Mouse (Mus musculus): Measurements from ENCODE around the gene Ccdc117. TPM values are rescaled to one million over a fixed set of nuclear protein-coding genes. Genes with fewer than 3 reads are reported as not detected.
"Not testable (repeated sequence)": the region's sequence is repeated elsewhere in the genome, so short reads cannot be mapped to it uniquely, and the experiment has no call there.

Gene Ccdc117
- total RNA-seq (2021): 10 to 100 TPM; 18.0 to 19.1 TPM

DNA sequence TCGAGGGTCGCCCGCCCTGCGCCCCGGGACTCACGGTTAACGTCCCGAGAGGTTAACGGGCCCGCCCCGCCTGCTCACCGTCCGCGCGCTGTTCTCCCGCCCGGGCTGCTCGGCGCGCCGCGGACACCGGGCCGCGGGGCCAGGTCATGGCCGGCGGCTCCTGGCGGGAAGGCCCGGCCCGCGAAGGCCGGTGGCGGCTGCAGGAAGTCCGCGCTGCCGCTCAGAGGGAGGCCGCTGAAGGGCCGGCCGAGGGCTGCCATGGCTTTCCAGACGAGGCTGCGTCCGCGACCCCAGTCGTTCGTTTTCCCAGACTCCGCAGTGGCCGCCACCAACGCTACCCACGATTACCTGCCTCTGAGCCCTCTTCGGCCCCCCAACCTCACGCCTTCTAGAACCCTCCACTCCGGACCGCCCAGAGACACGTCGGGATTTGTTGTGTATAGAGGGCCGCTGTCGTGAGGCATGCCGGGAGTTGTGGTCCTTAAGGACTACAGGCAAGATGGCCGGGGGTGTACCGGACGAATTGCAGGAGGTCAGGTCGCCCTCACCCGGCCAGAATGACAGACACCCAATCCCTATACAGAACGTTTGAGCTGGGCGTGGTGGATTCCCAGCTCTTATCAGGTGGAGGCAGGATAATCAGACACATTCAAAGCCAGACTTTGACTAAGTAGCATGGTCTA, at the start of gene Ccdc117:
TSS of gene Ccdc117 (minus strand) at position 389 of the 683 bp plus-strand sequence.
- peak; percentile 88 for DNase-seq

DNA sequence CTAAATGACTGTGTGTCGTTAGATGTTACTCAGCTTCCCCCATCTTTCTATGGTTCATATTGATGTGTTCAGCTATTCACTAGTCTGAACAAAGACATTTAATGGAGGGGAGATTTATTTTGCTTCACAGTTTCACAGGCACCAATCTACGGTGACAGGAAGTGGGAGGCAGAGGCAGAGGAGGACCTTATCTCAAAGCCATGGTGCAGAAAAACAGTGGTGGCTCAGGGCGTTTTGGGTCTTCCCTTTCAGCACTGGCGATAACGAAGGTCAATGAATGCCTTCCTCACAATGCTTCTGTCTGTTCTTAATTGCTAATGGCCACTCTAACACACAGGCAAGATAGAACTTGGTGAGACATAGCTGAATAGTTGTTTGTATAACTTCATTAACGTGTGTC, 33.1 kb upstream of the Ccdc117 start:
- no peak for DNase-seq

DNA sequence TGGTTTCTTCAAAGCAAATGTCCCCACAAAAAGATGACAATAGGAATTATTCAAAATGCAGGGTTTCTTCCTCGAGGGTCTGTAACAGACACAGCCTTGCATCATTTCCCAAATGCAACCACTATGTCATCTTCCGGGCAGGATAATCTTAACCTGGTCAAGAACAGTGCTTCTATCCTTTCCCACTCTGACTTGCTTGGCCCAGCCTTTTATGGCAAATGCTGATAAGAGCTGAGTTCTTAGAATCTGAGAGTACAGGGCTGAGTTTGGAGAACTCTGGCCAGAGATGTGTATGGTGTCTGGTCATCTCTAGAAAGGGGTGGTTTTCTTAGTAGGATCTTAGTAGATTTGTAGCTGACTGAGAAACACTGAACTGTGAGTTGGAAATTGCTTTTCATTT, 31.8 kb upstream of the Ccdc117 start:
- DNase-seq: no peak

DNA sequence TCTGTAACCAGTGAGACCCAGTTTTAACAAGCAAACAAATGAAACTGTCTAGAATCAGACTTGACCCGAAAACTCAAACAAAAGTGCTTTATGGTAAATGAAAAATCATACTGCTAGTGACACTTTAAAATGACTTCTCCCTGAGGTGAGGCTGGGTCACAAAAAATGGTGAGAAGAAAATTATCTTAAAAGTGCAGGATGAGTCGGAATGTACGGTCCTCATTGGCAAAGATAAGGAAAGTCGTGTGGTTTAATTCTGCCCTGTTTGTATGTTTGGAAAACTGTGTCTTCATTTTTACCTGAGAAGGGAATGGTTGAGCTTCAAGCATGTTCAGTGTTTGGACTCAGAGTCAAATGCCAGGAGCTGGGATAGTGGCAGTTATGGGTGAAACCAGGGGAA, 29.9 kb upstream of the Ccdc117 start:
- DNase-seq: no peak

DNA sequence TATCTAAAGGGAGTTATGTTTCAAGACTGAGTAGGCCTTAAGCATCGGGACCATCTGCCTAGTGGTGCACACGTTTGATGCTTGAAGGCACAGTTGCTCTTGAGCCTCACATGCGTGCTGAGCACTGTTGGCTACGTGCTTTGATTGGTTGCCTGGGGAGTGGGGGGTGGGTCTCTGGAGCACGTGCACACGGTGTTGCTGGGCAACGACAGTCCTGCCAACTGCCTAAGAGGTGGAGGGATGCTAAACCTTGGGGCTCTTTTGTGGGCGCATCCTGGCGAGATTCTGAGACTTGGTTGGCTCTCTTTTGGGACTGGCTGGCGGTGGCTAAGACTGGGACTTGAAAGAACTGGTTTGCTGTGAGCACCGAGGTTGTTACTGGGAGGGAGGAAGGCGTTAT, 27.5 kb upstream of the Ccdc117 start, which contains the start of gene Ankrd36:
TSS of gene Ankrd36 (plus strand) at position 211 of the 400 bp plus-strand sequence.
- no peak for DNase-seq

DNA sequence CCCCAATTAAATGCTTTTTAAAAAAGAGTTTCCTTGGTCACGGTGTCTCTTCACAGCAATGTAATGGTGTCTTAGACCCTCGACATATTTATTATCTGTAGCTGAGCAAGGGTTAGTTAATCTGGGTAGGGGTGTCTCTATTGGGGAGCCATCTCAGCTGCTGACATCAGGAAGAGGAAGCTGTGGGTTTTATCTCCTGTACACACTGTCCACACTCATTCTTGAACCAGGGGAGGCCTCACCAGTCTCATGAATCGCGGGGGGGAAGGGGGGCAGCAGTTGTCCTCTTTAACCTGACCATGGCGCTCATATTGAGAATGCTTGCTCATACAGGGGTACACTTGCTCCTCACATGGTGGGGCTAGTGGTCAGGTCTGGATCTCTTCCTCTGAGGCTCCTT, 26.1 kb upstream of the Ccdc117 start:
- DNase-seq: no peak

DNA sequence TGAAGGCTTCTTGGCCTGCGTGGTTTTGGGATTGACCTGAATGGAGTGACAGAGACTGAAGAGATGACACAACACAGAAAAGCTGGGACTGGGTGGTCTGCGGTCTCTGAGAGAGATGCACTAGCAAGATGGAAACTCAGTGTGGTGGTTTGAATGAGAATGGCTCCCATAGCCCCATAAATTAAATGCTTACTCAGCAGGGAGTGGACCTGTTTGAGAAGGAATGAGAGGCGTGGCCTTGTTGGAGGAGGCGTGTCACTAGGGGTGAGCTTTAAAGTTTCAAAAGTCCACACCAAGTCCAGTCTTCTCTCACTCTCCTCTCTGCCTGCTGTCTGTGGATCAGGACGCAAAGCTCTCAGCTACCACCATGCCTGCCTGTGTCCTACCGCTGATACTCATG, 25.7 kb upstream of the Ccdc117 start:
- DNase-seq: no peak

DNA sequence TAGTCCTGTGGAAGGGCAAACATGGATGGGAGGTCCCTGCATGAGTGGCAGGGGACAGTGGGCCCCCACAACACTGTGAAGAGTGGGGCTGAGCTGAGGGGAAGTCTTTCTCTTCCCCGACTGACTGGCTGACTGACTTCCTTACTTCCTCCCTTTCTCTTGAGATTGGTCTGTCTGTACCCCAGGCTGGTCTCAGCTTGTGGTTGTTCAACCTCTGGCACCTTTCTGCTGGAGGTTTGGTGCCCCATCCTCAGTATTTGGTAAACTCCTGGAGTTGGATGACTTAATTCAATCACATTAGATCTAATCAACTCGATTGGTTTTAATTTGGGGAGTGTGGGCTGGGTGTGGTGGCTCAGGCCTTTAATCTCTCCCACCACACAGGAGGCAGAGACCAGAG, 24.5 kb upstream of the Ccdc117 start:
- no peak for DNase-seq

DNA sequence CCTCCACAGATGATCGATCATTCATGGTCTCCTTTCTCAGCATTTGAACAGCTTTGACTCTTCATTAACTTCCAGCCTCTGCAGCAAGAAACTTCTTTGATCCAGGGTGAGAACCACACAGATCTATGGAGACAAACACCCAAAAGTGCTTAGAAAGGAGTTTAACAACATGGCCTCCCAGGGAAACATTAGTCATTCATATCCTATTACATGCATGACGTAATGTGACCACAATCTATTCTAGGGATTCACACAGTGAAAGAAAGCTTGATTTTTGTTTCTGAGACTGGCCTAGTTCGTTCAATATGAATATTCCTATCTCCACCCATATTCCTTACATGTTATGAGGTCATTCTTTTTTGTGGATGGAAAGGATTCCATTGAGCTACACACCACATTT, 23.6 kb upstream of the Ccdc117 start:
- no peak for DNase-seq

DNA sequence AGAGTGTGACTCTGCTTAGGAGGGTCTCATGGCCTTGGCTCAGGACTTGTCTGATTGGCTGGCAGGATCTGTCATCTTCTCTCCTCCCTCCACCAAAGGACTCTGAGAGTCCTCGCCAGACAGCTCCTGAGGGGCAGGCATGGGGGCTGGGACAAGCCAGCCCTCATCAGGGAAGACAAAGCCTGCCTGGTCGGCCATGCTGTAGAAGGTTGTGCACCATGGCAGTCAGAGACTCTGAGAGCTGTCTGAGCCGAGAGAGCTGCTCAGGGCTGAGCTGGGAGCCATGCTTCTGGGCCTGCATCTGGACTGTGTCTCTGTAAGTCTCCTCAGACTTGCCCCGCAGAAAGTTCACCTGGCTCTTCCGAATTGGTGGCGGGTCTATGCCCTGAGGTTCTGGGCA, 21.9 kb upstream of the Ccdc117 start:
- no peak for DNase-seq

DNA sequence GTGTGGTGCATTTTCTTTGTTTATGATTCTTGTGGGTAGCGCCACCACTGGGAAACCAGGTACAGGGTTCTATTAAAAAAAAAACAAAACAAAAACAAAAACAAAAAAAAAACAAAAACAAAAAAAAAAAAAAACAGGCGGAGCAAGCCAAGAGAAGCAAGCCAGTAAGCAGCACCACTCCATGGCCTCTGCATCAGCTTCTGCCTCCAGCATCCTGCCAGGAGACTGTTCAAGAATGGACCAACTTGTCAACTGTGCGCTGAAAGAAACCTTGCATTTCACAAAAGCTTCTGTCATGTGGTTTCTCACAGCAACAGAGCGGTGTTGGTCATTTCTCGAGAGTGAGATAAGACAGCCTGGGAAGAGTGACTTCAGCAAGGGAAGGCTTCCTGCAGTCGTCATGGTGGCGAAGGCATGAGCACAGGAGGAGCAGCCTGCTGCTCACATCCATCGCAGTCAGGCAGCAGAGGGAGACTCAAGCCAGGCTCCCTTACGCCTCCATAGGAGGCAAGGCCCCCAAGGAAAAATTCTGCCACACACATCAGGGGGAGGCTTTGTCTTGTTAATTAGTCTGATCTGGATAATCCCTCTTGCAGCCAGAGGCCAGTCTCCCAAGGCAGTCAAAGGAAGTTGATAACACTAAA, 20.8 kb upstream of the Ccdc117 start:
- DNase-seq: no peak

DNA sequence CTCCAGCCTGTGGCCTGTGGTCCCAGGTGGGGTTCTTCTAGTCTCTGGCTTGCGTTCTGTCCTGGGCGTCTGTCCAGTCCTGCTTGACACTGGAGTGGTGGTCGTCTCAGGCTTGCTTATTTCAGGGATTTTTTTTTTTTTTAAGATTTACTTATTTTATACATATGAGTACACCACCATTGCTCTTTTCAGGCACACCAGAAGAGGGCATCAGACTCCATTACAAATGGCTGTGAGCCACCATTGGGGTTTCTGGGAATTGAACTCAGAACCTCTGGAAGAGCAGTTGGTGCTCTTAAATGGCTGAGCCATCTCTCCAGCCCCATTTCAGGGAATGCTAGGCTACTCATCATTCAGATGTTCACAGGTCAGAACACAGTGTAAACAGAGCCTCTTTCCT, 18.3 kb upstream of the Ccdc117 start:
- no peak for DNase-seq

DNA sequence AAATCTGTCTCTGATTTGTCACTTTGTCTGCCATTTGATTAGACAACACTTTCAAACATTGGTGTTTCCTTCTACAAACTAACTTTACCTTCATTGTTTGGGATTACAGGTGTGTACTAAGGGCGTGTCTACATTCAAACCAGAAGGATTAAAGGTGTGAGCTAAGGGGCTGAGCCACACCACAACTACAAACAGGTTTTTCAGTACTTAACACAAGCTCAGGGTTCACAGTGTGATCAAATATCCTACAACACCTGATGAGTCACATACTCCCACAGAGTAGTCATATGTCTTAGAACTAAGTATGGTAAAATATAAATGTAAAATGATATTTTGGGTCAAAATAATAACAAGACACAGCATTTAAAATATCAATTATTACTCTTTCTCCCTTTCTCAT, 9.9 kb upstream of the Ccdc117 start:
- DNase-seq: no peak

DNA sequence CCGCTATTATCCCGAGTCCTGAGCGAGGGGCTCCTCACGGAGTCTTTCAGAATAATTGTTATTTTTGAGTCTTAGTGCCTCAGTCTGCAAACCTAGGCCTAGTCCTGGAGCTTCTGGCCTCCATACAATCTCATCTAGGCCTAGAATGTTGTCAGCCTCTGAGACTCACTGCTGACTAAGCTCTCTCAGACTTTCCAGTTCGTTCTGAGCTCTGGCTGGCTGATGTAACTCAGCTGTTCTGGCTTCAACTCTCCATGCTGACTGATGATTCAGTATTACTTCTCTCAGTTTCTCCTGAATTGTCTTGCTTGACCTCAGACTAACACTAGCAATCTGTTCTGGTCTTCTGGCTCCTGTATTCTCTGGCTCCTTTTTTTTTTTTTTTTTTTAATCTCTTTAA, 9.4 kb upstream of the Ccdc117 start:
- DNase-seq: no peak

DNA sequence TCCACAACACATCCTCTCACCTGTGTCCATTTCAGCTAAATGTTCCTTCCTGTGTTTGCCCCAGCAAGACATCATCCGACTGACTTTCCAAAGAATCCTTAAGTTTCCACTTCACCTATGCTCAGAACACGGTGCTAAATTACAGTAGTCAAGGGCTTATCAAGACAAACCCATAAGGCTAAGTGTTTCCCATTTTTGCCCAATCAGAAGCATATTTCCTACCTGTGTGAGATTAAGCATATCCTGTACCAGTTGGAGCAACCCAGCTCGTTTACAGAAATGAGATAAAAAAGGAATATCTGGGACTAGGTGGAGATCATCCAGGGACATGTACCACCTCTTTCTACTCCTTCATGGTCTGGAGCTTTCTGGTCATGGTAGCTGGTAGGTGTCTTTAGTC, 4.7 kb upstream of the Ccdc117 start:
- no peak for DNase-seq

DNA sequence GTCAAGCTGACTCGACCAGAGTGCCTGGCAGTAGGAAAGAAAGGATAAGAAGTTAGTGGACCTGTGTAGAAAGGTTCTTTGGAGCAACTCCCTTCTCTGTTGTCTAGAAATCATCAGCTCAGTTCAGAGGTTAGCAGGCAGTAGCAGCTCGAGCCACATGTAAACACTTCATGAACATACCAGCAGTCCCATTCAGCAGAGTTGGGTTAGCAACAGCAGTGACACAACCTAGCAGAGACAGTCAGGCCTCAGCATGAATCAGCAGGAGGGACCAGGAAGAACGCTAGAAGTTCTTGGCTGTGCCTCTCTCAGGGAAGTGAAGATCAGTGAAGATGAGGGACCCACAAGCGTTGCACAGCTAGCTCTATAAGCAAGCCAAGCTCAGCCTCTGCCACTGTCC, 3.5 kb upstream of the Ccdc117 start:
- no peak for DNase-seq

DNA sequence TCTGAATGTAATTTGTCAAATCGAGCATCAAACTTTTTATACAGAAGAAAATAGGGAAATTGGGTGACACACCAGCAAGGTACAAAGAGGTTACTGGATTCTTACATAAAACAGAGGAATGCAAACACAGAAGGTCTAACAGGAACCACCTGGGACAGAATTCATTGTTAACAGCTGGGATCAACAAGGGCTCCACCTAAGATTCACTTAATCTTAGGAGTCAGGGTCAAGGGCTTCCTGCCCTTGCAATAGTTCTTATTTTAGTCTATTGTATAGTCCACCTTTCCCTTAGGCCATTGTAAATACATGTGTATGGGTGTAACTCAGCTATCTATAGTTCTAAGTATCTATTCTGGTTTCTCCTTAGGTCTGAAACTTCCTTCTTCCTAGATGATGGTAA, 2.7 kb upstream of the Ccdc117 start:
- DNase-seq: not testable (repeated sequence)

DNA sequence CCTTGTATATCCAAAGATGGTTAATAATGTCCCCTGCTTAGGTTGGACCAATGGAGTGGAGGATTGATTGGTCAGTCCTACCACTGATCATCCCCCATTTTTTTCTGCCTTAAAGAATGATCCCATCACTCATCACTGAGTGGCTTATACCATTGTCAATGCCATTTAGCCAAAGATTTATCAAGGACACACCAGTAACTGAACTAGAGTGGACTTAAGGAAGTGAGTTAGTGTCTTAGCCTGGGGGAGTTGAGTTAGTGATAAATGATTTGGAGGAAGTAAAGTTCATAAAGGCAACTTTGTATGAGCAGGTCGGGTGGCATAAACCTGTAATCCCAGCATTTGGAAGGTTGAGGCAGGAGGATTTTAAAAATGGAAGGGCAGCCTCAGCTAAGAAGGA, 1.3 kb upstream of the Ccdc117 start:
- no peak for DNase-seq

DNA sequence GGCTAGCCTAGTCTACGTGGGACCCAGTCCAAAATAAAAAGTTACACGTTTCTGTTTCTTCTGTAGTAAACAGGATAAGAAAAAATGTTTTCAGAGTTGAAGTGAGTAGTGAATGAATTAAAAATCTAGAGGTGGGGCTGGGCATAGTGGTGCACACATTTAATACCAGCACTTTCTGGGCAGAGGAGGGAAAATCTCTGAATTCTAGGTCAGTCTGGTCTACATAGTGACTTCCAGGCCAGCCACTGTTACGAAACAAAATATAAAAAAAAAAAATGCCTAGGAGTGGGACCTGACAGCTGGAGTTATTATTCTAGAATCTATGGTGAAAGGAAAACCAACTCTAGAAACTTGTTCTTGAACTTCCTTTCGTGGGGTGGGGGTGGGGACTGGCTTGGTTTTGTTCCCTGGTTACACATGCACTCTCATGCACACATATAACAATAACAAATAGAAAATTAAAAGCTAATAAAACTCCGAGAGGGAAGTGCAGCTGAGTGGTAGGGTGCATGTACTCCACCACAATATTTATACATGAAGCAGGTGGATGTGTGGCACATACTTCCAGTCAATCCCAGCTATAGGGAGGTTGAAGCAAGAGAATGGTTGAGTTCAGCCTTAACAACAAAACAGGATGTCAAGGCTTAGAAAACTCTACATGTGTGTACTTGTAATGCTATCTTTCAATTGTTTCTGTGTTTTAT, 647 bp upstream of the Ccdc117 start:
- no peak for DNase-seq

DNA sequence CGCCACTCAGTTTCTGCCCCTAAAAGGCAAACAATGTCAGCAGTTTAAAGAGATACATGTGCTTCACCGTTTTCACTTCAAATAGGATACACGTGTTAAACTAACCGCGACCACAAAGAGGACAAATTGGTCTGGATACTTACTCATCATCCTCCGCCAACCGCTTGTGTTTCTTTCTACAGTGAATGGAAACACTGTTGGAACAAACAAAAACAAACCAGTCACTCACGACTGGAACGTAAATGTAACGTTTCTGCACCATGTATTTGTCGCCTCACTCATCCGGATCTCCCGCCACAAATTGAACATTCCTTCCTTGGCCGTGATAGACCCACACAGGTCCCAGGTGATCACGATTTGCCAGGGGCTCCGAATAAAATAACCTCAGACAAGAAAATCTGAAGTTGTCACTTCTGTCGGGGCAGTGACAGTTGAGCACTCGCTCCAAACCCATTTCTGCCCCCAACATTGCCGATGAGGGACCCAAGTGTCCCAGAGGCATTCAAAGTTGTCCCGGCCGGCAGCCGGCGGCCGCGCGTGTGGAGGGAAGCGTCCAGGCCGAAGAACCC, 673 bp downstream of the Ccdc117 start:
- DNase-seq: no peak

DNA sequence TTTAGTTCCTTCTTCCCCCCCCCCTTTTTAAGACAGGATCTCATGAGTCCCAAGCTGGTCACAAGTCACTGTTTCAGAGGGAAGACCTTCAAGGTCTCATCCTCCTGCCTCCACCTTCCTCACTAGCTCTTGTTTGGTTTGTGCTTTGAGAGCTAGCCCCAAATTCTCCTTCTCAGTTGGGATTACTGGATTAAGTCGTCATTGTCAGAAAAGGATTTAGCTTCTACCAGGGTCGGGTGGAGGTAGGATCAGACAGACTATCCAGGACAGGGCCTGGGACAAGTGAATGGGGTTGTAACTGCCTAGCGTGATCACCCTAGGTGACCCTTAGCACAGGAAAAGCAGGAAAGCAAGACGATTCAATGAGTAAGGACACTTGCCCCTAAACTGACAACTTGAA, 1.7 kb downstream of the Ccdc117 start:
- DNase-seq: no peak

DNA sequence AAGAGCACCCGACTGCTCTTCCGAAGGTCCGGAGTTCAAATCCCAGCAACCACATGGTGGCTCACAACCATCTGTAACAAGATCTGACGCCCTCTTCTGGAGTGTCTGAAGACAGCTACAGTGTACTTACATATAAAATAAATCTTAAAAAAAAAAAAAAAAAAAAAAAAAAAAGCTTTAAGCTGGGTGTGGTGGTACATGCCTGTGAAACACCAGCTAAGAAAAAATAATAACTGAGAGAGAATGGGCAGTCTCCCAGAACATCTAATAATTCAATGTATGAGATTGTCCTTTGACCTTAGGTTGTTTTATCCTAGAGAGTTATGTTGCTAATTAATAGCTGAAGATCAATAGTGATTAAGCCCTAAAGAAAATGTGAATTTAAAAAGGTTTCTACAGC, 4.5 kb downstream of the Ccdc117 start:
- DNase-seq: not testable (repeated sequence)

DNA sequence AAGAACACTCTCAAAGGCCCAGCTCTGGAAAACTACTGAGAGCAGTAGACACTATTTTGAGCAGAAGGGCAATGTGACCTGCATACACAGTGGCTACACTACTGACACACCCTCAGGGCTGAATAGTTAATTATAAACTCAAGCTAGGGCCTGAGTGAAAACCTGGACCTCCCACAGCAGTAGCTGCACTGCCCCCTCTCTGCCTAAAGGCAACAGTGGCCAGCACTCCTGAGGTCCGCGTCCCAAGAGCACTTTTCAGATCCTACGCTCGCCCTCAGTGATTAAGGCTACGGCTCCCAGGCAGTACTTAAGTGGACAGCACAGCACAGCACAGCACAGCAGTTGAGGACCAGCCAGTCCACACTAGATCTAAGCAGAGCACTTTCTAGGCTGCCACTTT, 8.9 kb downstream of the Ccdc117 start:
- no peak for DNase-seq

DNA sequence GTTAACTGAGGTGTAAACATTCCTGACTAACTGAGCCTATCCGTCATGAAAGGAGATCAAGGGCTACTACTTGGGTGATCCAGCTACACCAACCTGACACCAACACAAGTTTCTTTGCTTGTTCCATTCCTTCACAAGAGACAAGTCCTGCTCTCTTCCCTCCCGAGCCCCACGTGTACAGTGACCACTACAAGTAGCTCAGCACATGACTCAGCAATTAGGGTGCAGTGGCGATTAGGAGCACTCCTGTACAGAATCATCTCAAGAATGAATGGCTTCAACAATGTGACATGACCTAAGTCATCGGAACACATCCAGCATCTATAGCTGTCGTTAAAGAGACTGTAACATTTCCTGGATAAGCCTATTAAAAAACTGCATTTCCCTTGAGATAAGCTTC, 11.3 kb downstream of the Ccdc117 start:
- no peak for DNase-seq

Measured in layer of hippocampus, postnatal 36 days (tissue).